Mouse (Mus musculus): ENCODE measurements around the gene Npsr1. TPM values are rescaled to one million over a fixed set of nuclear protein-coding genes. Genes with fewer than 3 reads are reported as not detected.

Npsr1 gene
- not detected for polyA plus RNA-seq (2014; fragmentation: Illumina TruSeq; extraction: RNeasy Lipid Tissue Mini Kit (QIAGEN cat#74804); ENCODE audit: low read depth, low replicate concordance)

GRCm38 (mm10) chr9:24097696-24098095 is at the start of gene Npsr1:
Gene Npsr1 (plus strand): TSS chr9:24097996.

Measured in heart, adult 10 weeks (tissue).